Mouse (Mus musculus) megakaryocyte progenitor cell, adult 5-6 weeks (primary cell): ENCODE measurements around the gene Wdr25. TPM values are rescaled to one million over a fixed set of nuclear protein-coding genes. Genes with fewer than 3 reads are reported as not detected.

Experiments
- ATAC-seq: replicated peaks from 2 replicates; pipeline ENCODE4 v1.8.0; 2016; ENCODE audit warnings: mild to moderate bottlenecking, moderate TSS enrichment, inconsistent platforms; ENCODE audit not compliant: poor library complexity
- total RNA-seq, 2 experiments: library from RNA; stranded (forward) in 1 of 2; stranded (reverse) in 1 of 2; fragments of 157-497, 149-512 nt in 1 of 2; fragments of 200-1000 nt in 1 of 2; gene quantifications; 2 replicates each; pipeline versions ENCODE4 v1.2.3 to v1.2.4; 2015 to 2017

Wdr25 gene
- total RNA-seq, 2 experiments from 2014 or later: 3.0 to 4.7 TPM

DNA sequence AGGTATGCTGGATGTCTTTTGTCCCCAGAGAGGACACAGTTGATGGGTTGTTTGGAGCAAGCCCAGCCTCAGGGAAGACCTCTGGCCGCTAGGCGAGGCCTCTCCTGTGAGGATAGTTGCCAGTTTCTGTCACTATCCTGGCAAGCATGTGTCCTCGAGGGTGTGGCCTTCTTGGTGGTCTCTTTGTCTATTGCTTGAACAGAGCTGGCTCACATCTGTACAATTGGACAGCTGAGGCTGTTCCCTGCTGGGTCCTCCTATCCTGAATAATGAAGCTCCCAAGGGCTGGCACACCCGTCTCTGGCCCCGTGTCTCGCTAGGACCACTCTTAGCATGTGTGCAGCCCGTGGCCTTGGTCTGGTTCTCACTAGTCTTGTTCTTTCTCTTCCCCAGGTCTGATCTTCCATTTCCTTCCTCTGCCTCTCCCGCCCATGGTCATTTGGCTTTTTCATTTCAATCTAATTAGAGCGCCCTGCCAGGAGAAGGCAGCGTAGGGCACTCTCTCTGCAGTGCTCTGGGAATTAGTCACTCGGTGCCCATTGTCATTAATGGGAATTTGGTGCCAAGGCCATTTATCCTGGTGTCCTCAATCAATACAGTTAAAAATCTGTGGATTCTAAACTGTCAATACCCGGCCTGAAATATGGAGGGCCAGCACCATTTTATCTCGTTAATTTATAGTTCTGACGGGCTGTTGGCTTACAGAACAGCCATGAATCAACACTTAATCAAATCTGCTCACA is 88.7 kb downstream of the Wdr25 start:
- ATAC-seq: no peak

DNA sequence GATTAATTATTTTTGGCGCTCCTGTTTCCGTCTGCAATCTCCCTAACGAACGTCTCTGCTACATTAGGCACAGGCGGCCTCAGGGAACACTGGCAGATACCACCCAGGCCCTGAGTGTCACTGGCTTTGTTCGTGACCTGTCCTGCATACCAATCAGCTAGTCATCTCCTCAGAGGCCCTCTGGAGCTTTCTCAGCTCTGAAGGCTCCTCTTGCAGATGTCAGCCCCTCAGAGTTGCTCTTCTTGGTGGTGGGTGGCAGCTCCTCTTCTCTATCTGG is 89.2 kb downstream of the Wdr25 start:
- no peak for ATAC-seq

DNA sequence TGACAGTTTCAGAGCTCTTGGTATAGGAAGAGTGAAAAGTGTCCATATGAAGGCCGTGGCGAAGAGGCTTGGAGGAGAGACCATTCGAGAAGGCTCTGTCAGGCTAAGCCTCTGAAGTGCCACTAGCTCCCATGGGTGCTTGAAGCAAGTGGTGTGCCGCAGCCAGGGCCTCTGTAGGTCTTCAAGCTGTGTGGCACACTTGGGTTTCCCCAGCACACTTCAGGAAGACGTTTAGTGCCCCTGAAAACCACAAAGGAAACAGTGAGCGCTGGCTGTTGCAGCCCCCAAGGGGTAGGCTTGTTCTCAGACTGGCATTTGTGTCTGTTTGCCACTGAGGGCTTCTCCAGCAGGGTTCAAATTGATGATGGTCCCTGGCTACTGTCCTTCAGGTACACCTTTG is 90.1 kb downstream of the Wdr25 start:
- ATAC-seq: peak; percentile 63

DNA sequence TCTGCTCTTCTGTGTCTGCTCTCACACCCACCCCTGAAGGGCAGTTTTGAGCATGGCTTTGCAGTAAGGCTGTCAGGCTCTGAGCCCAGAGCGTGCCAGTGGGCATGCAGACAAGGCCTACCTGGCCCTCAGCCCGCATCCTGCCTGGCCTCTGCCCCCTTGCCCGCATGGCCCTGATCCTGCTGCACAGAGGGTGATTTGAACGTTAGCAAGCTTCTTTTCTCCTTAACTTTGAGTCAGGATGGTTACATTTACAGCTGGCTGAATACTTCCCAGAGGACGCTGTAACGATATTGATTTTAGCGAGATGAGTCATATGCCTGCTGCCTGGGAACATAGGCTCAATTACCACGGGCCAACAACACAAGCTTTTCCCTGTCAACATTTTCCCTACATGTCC is 91.0 kb downstream of the Wdr25 start:
- ATAC-seq: no peak

DNA sequence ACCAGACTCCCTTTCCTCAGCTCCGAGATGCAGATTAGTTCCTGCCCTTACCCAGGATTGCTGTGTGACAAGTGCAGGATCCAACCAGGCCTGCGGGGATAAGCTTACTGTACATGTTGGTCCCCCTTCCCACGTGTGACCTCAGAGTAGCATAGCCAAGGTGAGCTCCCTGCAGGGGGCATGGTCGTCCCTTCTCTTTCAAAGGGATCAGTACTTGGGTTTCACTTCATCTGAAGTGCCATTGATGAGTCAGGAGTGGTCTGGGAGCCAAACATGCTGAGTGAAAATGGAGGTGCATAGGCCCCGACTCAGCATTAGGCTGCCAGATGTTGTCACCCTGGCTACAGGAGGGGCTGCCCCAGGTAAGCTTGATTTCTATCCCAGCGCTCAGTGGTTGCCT is 91.6 kb downstream of the Wdr25 start:
- ATAC-seq: no peak

DNA sequence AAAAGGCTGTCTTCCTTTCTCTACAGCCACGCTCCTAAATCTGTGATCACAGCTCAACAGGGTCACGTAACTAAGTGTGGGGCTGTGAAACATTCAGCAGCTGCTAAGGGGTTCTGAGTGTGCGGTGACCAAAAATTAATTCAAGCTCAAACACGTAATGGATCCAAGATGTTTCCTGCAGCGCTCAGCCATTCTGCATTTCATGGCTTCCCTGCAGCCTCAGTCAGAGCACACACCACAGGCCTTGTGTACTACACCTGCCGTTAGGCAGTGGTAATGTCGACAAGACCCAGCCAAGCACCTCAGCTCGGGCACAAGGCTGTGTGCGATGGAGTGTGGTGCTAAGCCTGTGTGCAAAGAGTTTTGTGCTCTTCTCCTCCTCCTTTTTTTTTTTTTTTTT is 94.0 kb downstream of the Wdr25 start:
- ATAC-seq: no peak

DNA sequence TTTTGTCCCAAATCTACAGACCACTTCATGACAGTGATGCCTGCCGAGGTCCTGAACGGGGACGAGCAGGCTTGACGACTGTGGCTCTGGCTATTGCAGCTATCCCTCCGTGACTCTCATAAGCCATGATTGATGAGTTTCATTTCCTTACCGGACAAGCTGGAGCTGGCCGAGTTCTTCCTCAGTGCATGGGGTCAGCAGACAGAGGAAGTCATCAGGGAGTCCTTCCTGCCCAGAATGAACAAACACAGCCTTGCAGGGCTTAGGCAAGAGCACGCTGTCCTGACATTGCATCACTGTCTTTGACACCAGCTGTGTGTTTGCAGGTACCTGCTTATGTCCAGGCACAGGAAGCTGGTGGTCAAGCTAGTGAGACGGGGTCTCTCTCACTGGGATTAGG is 97.0 kb downstream of the Wdr25 start:
- ATAC-seq: peak; percentile 84

DNA sequence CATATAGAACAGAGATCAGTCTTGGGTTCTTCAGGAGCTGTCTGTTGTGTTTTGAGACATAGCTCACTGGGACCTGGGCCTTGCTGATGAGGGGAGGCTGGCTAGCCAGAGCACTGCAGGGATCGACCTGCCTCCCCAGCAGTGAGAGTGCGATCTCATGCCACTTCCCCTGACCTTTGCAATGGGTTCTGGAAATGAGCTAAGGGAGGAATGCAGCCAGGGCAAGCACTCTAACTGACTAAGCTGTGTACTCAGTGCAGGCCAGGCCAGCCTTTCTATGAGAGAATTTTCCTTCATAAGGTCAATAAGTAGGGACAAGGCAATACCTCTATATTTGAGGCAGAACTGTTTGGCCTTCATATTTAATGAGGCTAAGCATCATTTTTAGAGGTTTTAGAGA is 99.6 kb downstream of the Wdr25 start:
- ATAC-seq: no peak

DNA sequence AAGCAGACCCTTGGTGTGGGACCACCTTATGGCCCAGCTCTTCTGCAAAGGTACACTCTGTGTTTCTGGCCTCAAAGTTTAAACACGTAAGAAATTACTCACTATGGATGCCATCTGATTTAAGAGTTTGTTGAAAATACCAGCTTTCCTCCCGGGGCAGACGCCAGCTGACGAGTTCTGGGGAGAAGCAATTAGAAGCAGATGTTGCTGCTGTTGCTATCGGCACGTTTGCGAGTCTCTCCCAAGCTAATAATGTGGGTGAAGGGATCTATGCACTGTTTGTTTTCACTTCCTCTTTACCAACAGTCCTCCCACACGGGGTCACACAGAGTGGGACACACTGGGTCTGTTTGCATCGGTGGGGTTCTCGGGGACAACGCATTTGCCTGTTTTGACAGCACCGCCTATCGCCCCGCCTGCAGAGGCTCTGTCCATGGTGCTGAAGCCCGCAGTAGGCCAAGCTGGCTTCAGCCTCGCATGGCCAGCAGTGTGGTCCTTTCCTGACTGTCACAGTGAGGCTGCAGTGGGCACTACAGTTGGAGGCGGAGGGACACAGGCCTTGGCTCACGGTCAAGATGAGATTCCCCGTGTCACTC is 101.1 kb downstream of the Wdr25 start:
- peak; percentile 85 for ATAC-seq

DNA sequence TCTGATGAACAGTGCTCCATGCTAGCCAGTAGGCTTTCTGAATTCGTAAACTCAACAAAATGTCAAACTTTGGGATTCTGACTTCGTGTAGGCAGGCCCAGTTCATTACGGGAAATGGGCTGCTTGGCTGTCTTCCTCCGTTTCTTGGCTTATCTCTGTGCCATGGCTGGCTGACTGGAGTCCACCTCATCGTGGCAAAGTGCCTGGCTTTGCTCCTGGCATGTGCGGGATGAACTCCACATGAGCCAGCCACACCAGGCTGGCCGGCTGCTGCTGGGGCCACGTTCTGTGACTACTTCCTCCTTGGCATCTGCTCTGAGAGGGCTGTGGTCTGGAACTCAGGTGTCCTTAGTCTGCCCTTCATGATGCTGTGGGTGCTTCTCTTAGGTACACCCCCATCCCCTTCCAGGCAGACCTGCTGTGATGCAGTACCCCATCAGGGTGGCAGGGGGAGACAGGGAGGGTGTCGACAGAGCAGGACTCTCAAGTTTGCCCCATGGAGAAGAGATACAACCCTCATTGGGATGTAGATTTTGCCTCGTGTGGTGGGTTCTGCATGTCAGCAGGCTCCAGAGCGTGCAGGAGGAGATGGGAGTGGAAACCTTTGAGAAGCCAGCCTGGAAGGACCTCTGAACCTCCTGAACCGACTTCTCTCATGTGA is 102.7 kb downstream of the Wdr25 start:
- no peak for ATAC-seq

DNA sequence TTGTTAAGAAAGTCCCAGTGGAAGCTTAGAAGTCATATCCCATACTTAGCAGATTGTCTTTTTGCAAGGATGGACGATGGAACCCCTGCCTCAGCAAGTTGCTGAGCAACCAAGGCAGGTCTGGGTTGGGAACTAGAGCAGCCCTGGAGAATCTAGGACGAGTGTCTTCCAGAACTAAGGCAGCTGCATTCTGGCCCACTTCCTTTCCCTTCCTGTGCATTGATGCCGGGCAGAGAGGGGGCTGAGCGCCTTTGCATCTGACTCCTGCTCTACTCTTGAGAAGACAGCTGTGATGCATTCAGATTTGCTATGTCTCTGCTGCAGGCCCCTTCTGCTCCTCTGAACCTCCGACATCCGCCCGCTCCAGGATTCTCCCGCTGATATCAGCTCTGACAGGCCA is 103.8 kb downstream of the Wdr25 start:
- ATAC-seq: no peak

DNA sequence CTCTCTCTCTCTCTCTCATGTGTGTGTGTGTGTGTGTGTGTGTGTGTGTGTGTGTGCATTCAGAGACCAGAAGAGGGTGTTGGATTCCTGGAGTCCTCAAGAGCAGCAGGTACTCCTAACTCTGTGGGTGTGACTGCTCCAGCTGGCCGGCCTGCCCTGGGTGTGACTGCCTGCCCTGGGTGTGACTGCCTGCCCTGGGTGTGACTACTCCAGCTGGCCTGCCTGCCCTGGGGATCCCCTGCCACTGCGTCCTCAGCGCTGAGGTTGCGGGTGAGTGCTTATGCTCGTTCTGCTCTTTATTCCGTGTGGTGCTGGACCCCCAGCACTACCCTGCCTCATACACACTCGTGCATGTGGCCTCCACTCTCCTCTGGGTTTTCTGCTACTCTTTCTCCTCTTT is 109.5 kb downstream of the Wdr25 start:
- ATAC-seq: no peak

DNA sequence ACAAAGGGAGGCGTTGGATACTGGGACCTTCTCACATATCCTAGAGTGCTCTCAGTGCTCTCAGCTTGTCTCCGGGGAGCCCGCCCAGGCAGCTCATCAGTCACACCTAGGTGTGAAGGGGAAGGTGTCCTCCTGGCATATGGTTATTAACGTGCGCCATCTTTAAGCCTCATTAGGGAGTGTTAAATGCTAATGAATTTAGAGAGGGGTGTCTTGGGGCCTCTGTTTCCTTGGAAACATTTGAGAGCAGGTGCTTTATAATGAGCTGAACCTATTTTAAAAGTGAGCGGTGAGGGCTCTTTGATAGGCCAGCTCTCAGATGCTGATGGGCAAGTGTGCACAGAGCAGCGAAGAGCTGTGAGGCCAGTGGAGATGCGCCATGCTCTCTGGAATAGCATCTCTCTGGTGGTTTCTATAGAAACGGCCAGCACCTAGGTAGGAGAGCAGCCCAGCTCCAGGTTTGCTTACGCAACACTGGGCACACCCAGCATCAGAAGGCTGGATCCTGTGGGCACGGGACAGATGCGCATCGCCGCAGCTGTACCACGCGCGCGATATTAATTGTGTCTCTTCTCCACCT is 116.7 kb downstream of the Wdr25 start:
- ATAC-seq: no peak

DNA sequence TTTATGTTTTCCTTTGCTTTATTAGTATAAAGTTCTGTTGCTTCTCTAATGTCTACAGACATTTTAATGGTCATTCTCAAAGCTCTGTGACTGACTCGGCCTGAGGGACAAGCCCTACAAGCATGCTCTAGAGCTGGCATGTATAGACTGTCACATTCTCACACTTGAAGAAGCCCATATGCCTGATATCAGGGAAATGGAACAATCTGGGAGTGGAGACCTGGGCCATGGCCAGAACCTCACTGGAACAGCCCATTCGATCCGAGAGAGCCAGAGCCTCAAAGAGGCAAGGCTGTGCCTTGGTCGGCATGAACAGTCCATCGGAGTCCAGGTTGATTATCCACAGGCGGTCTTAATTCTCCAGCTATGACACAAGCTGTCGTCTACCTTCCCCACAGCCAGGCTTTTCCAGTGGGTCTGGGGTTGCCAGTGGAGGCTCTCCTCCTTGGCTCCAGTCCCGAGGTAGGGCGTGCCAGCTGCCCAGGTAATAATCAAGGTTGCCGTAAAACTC is 128.8 kb downstream of the Wdr25 start:
- no peak for ATAC-seq

DNA sequence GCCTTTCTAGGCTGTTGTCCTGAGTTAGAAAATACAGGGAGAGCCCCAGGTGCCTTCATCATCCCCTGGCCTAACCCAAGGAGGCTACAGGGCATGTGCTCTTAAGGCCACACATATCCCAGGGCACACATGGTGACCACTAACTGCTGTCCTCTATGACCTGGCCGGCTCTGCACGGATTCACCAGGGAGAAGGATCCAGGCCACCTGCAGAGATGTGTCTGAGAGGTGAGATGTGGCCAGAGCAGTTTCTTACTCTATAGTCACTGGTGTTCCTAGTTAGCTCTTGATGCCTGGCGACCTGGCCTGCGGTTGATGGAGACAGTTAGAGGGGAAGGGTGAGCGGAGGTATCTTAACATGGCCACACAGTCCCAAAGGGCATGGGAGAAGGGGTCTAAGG is 129.5 kb downstream of the Wdr25 start:
- no peak for ATAC-seq

DNA sequence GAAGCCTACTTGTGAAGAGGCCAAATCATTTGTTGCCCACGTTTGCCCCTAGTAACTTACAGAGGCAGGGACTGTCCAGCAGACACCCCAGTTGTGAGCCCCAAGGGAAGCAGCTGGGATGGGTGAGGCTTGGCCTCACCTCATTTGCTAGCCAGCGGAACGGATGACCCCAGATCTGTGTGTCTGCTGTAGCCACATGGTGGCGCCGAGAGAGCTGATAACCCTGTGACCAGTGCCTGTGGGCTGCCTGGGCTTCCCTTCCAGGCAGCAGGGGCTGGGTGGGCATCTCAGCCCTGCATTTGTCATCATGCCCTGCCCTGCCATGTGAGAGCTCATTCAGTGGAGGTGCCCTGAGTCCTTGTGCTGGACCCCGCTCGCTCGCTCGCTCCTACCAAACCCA is 130.3 kb downstream of the Wdr25 start:
- ATAC-seq: peak; percentile 46; the same call in 1 of the 2 replicates

DNA sequence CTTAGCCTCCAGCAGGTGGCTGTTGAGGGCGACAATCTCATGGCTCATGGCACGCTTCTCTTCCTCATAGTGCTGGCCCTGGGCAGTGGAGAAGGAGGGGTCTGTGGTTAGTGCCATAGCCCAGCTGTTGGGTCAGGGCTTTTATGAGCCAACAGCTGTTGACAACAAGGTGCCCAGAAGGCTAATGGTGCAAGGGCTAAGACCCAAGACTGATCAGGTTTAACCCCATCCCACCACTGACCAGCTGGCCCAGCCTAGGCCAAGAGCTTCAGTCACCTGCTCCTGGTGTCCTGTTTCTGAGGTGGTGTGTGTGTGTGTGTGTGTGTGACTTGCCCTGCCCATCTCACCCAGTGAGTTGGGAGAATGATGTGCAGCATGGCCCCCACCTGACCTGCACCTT is 143.6 kb downstream of the Wdr25 start:
- ATAC-seq: no peak

DNA sequence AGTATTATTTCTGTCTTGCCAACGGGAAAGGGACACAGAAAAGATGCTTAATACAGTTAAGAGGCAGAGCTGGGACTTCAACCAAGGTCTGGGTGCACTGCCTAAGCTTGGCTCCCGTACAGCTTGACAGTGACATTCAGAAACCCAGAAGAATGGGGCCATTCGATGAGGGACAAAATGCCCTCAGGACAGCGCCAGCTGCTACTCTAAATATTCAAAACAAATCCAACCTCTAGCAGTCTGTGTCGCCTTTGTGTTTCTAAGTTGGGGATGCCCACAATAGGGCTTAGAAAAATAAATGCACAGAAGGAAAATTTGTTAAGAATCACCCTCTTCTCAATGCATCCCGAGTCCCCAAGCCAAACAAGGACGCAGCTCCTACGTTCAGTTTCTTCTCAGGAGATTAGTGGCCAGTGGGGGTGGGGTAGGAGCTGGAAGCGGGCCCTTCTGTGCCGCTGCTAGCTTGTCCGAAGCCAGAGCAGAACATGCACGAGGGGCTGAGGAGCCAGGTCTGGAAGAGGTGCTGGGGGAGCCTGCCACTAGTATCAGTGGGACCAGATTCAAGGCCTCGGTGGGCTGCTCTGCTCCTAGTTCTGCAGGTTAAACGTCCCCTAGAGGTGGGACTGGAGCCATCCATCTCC is 144.9 kb downstream of the Wdr25 start:
- no peak for ATAC-seq

DNA sequence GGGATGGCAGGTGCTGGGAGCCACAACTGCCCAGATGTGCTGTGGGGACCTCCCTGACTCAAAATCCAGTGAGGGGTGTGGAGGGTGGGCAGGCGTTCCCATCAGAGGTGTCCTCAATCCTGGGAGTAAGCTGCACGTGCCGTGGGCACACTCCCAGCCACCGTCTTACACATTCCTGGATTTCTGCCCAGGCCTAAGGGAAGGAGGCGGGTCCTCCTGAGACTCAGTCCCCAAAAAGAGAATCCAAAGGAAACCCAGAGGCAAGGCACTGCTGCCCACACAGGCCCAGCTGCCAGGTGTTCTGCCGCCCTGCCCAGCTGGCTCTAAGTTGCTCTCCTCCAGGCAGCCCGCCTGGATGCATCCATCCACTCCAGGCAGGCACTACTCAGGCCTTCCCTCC is 145.9 kb downstream of the Wdr25 start:
- no peak for ATAC-seq

DNA sequence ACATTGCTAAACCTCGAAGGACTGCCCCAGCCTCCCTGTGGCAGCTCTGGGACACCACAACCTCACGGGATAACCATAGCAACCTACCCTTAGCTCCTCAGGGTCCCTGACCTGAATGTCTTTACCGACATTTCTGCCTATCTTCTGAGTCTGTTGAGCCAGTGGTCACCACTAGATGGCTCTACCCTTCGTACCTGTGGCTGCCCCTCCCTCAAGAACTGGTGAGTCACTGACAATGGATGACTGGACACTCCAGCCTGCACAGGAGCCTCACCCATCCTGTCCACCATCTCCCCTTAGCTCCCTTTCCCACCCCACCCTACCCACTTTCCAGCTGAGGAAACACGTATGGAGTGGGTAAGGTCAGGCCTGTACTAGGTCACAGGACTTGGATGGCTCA is 151.1 kb downstream of the Wdr25 start:
- ATAC-seq: peak; percentile 55

DNA sequence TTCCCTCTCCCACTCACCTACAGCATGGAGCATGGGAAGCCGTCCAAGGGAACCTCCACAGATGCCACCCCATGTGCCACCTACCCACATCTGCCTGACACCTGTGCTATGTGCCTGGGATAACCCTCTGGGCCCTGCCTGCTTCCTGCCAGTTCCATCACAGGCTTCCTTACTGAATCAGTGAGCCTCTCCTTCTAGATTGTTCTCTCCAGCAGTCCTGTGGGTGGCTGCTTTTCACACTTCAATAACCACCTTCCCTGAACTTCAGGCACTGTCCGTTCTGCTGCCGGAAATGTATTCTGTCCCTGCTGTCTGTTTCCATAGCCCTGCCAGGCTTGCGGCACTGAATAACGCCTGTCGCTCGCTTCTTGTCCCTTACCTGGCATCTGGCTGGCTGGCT is 152.2 kb downstream of the Wdr25 start:
- no peak for ATAC-seq

DNA sequence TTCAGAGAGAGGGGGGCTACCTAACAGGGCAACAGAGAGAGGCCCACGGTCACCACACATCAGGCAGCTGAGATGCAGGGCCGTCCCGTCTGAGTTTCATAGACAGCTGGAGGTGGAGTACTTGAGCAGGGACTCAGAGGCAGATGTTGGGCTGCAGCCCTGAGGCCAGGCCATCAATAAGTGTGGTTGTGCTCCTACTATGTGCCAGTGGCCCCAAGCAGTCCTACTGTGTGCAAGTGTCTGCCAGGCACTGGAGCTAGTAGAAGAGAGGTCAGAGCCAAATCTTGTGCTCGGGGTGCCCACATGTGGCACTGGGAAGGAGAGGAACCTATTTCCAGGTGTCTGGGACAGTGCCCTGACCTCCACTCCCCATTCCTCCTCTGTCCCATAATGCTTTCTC is 156.5 kb downstream of the Wdr25 start:
- no peak for ATAC-seq
